Mouse (Mus musculus) intestine, postnatal 0 days (tissue): ENCODE results near the gene Stat3. TPM values are rescaled to one million over a fixed set of nuclear protein-coding genes. Genes with fewer than 3 reads are reported as not detected.
A peak's percentile ranks its signal among the peaks of the same experiment; 100 is the strongest.

Experiments used
- ATAC-seq: fragments of 200-750 bp; cut with Nextera tagmentation; 2 replicates; pipeline ENCODE4 v1.8.0; 2017; ENCODE audit warnings: mild to moderate bottlenecking, moderate TSS enrichment, moderate library complexity
- H3K27ac ChIP-seq: fragments of 300-500 bp; sonication (generic); 2 replicates; pipeline ENCODE4 v1.5.1; 2014; ENCODE audit warnings: mild to moderate bottlenecking, low read depth, low read length, moderate library complexity
- H3K27me3 ChIP-seq: fragments of 300-500 bp; sonication (generic); replicated peaks from 2 replicates; pipeline ENCODE4 v1.6.1; 2014; ENCODE audit warnings: low read length, mixed read lengths; ENCODE audit not compliant: control insufficient read depth, insufficient read depth
- H3K36me3 ChIP-seq: fragments of 300-500 bp; sonication (generic); 2 replicates; pipeline ENCODE4 v1.6.1; 2014; ENCODE audit warnings: mild to moderate bottlenecking, moderate library complexity; ENCODE audit not compliant: control insufficient read depth, insufficient read depth
- H3K4me1 ChIP-seq: fragments of 300-500 bp; sonication (generic); replicated peaks from 2 replicates; pipeline ENCODE4 v1.6.1; 2014; ENCODE audit warnings: antibody characterized with exemption, low read length, mixed read lengths; ENCODE audit not compliant: control insufficient read depth, insufficient read depth
- H3K4me2 ChIP-seq: fragments of 300-500 bp; sonication (generic); replicated peaks from 2 replicates; pipeline ENCODE4 v1.6.1; 2014; ENCODE audit warnings: low read depth, mild to moderate bottlenecking, moderate library complexity
- H3K4me3 ChIP-seq: fragments of 300-500 bp; sonication (generic); 2 replicates; pipeline ENCODE4 v1.5.1; 2014; ENCODE audit warnings: low read depth, low read length
- H3K9ac ChIP-seq: fragments of 300-500 bp; sonication (generic); 2 replicates; pipeline ENCODE4 v1.6.1; 2014; ENCODE audit warnings: mild to moderate bottlenecking, low read depth, low read length
- H3K9me3 ChIP-seq: fragments of 300-500 bp; sonication (generic); 2 replicates; pipeline ENCODE4 v1.6.1; 2016; ENCODE audit warnings: mixed run types; ENCODE audit not compliant: control insufficient read depth
- CTCF ChIP-seq: sonication (generic); IDR thresholded peaks from 2 replicates; pipeline ENCODE4 v1.5.1; 2016; ENCODE audit warnings: low read depth, mild to moderate bottlenecking, control low read depth, antibody characterized with exemption, moderate library complexity
- WGBS: fragments of 180-500 bp; shearing (Covaris S2); extraction: QIAGEN DNeasy Blood & Tissue Kit; methylation state at CpG from one replicate; pipeline ENCODE4 v1.1.7; 2014; 5-methylcytosine and 5-hydroxymethylcytosine counted together
- polyA plus RNA-seq: library from polyadenylated mRNA; unstranded; fragments of >200 nt; fragmentation: Nextera tagmentation; extraction: Ambion mirVana; gene quantifications from 2 replicates; pipeline ENCODE4 v1.2.1, GENCODE M21; 2015

Stat3 gene
- polyA plus RNA-seq, 1 experiment from 2014 or later = 61.2 TPM

GRCm38 (mm10) chr11:100971455-100971854 is 32.1 kb upstream of the Stat3 start:
- no peaks in the 10 kb centered on the region; the same call in 1 of the 2 replicates for H3K36me3 ChIP-seq
- no peak overlapping the region for H3K9ac ChIP-seq
- no peak overlapping the region for H3K27ac ChIP-seq
- no peak for TF ChIP-seq CTCF
- WGBS = 75% methylated on average over 10 of the region's 10 CpGs
- 0 out of 2 replicates have a peak, but pooled peaks cover 10% of the 10 kb centered on the region for H3K27me3 ChIP-seq
- H3K4me2 ChIP-seq = no peak overlapping the region
- no peak for ATAC-seq
- no peaks in the 10 kb centered on the region for H3K9me3 ChIP-seq
- 0 out of 2 replicates have a peak, but pooled peaks cover 4% of the 10 kb centered on the region for H3K4me1 ChIP-seq
- no peak overlapping the region for H3K4me3 ChIP-seq

- peak within 1 kb of the TSS; percentile 90 for H3K4me2 ChIP-seq
- 4% methylated on average over 20 of the region's 20 CpGs for WGBS
- H3K27ac ChIP-seq = peak within 1 kb of the TSS; percentile 82
- no peaks in the 10 kb centered on the region for H3K9me3 ChIP-seq
- peak; percentile 10; the same call in 1 of the 2 replicates for TF ChIP-seq CTCF
- 0 out of 2 replicates have a peak, but pooled peaks cover 4% of the 10 kb centered on the region for H3K4me1 ChIP-seq
- H3K36me3 ChIP-seq = no peaks in the 10 kb centered on the region; the same call in 1 of the 2 replicates
- peak within 1 kb of the TSS; percentile 77 for H3K4me3 ChIP-seq
- H3K27me3 ChIP-seq = 0 out of 2 replicates have a peak, but pooled peaks cover 10% of the 10 kb centered on the region
- peak within 1 kb of the TSS; percentile 78 for H3K9ac ChIP-seq
- peak; percentile 70 for ATAC-seq
Measured at GRCm38 (mm10) chr11:100970557-100970937, 31.2 kb upstream of the Stat3 start, which contains the start of gene Cavin1. TSS of gene Cavin1 (minus strand) at chr11:100970887.

- H3K4me1 ChIP-seq = 0 out of 2 replicates have a peak, but pooled peaks cover 4% of the 10 kb centered on the region
- peak; percentile 38 for TF ChIP-seq CTCF
- peak overlapping the region; percentile 77 for H3K4me3 ChIP-seq
- peak overlapping the region; percentile 82 for H3K27ac ChIP-seq
- WGBS = under 1% methylated on average over 65 of the region's 65 CpGs
- no peaks in the 10 kb centered on the region; the same call in 1 of the 2 replicates for H3K36me3 ChIP-seq
- H3K4me2 ChIP-seq = peak overlapping the region; percentile 90
- no peaks in the 10 kb centered on the region for H3K9me3 ChIP-seq
- H3K27me3 ChIP-seq = 0 out of 2 replicates have a peak, but pooled peaks cover 10% of the 10 kb centered on the region
- peak; percentile 56; the same call in 1 of the 2 replicates for ATAC-seq
- H3K9ac ChIP-seq = peak overlapping the region; percentile 78
Measured at GRCm38 (mm10) chr11:100969744-100970556, 30.6 kb upstream of the Stat3 start.

- no peak for TF ChIP-seq CTCF
- no peak for ATAC-seq
Measured at GRCm38 (mm10) chr11:100969189-100969743, 29.9 kb upstream of the Stat3 start.

GRCm38 (mm10) chr11:100968501-100968900 is 29.2 kb upstream of the Stat3 start:
- no peaks in the 10 kb centered on the region; the same call in 1 of the 2 replicates for H3K36me3 ChIP-seq
- peak overlapping the region; percentile 71; the same call in 1 of the 2 replicates for H3K27ac ChIP-seq
- H3K9ac ChIP-seq = peak overlapping the region; percentile 78; the same call in 1 of the 2 replicates
- ATAC-seq = no peak
- 0 out of 2 replicates have a peak, but pooled peaks cover 10% of the 10 kb centered on the region for H3K27me3 ChIP-seq
- peak overlapping the region; percentile 77 for H3K4me3 ChIP-seq
- 50% methylated on average over 5 of the region's 5 CpGs for WGBS
- H3K4me1 ChIP-seq = 0 out of 2 replicates have a peak, but pooled peaks cover 4% of the 10 kb centered on the region
- no peak for TF ChIP-seq CTCF
- H3K4me2 ChIP-seq = peak overlapping the region; percentile 90
- no peaks in the 10 kb centered on the region for H3K9me3 ChIP-seq

More at GRCm38 (mm10) chr11:100969189-100969743, 29.9 kb upstream of the Stat3 start:
- Histone ChIP-seq H3K9me3 (no peaks in the 10 kb centered on the region), H3K9ac (peak overlapping the region; percentile 78), H3K27me3 (0 out of 2 replicates have a peak, but pooled peaks cover 10% of the 10 kb centered on the region), H3K4me3 (peak overlapping the region; percentile 77), H3K27ac (peak overlapping the region; percentile 71), H3K4me1 (0 out of 2 replicates have a peak, but pooled peaks cover 4% of the 10 kb centered on the region), H3K36me3 (no peaks in the 10 kb centered on the region; the same call in 1 of the 2 replicates), H3K4me2 (peak overlapping the region; percentile 90)
- 8% methylated on average over 34 of the region's 35 CpGs for WGBS
